Mouse (Mus musculus) left cerebral cortex, adult 8-10 months (tissue): ENCODE measurements around the gene Arhgef38. TPM values are rescaled to one million over a fixed set of nuclear protein-coding genes. Genes with fewer than 3 reads are reported as not detected.

Experiments used
- DNase-seq, 2 experiments: peaks; one replicate each; pipeline ENCODE4 v3.0.0; 2022; ENCODE audit warnings: low spot score in 2 of 2
- total RNA-seq, 4 experiments: library from RNA; stranded (reverse); gene quantifications; 2 replicates each; pipeline ENCODE4 v1.2.4; 2022

The Arhgef38 gene
- total RNA-seq, 4 experiments from 2014 or later = 0.09 to 0.51 TPM; not detected in 2

DNA sequence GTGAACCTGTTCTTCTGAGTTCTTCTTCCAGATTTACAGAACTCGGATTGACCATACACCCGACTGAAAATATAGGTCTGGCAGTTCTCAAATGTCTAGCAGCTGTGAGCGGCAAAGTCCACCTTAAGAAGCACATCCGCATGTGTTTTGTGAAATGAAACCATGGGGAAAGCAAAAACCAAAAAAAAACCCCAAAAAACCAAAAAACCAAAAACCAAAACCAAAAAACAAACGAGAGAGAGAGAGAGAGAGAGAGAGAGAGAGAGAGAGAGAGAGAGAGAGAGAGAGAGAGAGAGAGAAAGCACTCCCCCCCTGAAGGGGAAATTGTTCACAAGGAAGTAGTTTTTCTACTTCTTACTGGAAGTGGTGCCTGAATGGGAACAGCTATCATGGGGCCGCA lies 67.2 kb downstream of the Arhgef38 start:
- no peak for DNase-seq

DNA sequence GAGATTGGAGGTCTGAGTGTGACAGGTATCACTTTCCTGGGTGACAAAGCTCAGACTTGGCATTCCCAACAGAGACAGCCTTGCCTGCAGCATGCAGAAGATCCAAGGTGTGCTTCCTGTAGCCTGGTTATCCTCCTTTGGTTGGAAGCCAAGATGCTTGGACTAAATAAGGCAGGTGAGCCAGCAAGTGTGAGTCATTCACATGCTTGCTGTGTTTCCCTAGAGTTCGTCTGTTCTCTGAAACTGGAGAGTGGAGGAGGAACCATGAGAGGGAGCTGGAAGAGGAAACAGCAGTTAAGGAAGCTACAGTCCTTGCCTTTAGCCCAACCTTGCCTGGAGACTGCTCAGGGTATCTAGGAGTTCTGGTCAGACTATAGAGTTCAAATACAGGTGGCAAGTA lies 69.6 kb downstream of the Arhgef38 start:
- peak in 1 of 2 experiments; percentile 61 for DNase-seq

DNA sequence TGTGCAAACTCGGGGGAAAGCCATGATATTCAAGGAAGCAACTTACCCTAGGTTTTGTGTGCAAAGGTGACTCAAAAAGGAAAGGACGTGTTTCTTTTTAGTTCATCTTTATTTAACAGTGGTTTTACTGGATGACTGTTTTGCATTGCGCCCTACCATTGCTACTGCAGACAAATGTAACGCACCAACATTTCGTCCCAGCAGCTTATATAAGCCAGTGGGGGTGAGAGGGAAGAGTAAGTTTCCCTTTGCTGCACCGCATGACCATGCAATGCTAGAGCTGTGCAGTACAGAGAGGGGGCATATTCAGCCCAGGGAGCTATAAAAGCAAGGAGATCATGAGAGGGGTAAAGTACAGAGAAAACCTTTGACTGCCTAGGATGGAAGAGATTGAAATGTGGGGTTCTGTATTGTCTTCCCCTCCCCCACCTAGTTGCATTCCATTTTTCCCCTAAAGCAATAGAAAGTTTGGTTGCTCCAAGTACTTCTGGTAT lies 70.8 kb downstream of the Arhgef38 start:
- DNase-seq = no peak

DNA sequence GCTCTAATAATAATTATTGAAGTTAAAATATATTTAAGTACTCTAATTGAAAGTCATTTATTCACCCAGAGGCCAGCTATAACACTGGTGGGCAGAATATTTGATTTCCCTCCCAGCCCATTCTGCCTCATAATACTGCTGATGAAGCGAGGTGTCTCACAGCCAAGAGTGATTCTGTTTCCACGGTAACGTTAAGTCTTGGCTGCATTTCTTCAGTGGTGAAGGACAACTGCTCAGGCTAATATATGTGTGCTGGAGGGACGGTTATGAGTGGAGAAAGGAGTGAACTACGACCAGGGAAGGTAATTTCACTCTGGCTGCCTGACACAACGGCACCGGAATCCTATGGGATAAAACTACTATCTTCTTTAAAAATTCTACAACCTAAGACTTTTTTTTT lies 71.6 kb downstream of the Arhgef38 start:
- DNase-seq = no peak

DNA sequence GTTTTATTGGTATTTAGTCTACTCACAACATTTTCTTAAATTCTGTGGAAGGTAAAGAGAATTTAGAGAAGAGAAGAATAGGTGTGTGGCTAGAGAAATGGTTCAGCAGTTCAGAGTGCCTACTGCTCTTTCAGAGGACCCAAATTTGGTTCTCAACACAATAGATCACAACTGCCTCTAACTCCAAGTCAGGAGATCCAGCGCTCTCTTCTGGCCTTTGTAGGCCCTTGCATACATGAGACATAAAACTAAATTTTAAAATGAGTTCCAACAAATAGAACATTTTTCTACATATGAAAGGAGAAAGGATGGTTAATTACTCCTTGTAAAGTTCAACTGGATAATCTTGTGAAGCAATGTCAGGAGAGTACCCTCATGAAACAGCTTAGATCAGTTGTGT lies 73.3 kb downstream of the Arhgef38 start:
- DNase-seq = no peak

DNA sequence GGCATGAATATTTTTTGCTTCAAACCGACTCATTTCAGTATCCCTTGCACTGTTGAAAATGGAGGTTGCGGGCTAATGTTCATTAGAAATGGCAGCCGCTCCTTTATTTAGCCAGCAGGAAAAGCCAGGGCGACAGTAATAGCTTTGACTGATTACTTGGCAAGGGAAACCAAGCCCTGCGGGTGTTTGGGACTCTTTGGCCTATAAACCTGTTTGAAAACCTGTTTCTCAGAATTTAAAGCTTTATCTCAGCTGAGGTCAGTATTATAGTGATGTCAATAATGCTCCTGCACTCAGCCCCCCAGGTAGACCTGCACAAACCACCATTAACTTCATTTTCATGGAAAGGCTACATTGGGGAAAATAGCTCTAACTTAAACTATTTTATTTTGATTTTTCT lies 76.5 kb downstream of the Arhgef38 start:
- DNase-seq = no peak

DNA sequence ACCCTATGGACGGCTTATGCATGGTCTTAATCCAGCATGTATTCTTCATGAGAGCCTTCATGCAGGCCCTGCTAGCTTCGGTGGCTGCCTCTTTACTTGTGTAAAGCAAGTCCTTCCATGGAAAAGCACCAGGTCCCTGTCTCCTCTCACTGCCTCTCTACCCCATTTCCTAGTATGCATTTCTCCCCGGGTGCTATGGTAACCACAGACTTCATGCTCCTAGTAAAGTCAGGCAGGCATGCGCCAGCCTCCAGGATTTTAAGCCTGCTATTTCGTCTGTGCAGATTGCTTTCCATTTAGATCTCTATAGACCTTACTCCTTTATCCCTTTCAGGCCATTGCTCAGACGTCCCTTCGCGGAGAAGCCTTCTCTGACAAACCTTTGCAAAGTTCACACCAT lies 80.1 kb downstream of the Arhgef38 start:
- peak in 1 of 2 experiments; percentile 33 for DNase-seq

DNA sequence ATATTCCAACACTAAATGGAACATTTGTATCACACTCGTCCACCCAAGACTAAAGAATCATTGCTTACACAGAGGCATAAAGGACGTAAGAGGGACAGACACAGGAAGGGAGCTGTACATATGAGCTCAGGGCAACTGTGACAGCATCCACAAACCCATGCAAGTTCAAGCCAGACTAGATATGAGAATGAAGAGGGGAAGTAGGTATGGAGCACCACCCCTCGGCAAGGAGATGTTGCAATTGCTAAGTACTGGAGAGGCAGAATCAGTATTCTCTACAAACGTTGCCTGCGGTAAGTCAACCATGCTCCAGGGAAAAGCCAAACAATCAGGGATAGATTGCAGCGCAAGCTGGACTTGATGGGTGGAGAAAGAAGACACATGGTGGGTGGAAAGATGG lies 81.1 kb downstream of the Arhgef38 start:
- DNase-seq = no peak

DNA sequence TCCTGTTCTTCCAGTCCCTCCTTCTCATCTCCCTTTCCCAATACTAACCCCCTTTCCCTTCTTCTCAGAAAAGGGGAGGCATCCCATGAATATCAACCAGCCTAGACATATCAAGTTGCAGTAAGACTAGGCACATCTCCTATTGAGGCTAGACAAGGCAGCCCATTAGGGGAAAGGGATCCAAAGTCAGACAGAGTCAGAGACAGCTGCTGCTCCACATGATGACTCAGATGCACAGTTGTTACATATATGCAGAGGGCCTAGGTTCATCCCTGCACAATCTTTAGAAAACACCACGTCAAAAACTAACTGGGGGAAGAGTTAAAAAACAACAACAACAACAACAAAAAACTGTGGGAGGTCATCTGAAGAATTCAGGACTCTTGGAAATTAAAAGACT lies 81.9 kb downstream of the Arhgef38 start:
- DNase-seq = no peak

DNA sequence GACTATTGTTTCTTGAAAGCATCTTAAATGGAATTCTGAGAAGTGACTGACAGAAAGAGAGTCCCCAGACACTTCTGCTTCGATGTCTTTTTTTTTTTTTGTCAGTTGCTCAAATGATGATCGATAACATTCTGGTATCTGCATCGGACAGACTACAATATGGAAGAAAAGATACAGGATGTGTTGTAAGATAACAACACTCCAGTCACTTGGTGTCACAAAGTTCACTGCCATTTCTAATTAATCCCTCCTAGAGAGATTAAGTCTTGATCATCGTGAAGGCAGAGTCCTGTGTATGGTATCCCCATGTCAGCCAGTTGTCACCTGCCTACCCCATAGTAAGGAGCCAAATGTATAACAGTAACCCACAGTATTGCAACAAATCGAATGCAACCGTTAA lies 83.1 kb downstream of the Arhgef38 start:
- no peak for DNase-seq

DNA sequence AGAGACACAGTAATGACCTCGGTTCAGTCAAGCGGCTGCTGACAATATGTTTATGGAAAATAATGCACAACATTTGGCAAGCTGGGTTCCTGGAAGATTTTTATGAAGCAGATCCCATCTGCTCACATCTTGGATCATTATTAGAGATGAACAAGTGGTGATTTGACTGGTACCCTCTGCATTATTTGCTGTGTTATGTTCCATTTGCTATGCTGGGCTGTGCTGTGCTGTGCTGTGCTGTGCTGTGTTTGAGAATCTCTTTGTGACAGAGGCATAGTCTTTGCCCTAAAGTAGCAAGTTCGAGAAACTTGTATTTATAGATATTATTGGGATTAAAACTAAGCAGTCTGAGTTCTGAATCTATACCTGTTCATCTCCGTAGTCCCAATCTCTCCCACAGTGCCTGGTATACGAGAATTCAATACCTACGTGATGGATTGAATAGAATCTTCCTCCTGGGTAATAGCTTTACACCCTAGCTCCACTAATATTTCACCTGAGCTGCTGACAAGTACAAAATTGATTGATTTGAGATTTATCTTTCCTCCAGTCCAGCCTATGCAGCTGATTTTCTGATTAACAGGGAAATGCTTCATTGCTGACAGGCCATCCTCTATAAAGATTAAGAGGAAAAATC lies 90.1 kb downstream of the Arhgef38 start:
- no peak for DNase-seq

DNA sequence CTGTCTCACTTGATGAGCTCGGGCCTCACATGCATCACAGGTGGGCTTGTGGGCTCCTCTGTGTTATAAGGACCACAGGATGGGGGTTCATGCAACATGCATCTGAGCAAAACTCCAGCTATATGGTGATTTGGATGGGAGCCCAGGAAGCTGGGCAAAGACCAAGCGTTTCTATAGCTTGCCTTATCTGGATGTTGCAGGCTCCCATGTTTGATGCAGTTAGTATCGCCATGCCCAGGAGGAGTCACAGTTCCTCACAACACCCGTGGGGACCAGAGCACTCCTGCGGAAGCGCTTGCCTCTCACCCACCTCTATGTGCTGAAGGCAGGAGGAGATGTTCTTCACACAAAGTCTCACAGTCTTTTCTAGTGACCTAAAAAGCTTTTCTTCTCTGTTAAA lies 92.9 kb downstream of the Arhgef38 start:
- DNase-seq = no peak

DNA sequence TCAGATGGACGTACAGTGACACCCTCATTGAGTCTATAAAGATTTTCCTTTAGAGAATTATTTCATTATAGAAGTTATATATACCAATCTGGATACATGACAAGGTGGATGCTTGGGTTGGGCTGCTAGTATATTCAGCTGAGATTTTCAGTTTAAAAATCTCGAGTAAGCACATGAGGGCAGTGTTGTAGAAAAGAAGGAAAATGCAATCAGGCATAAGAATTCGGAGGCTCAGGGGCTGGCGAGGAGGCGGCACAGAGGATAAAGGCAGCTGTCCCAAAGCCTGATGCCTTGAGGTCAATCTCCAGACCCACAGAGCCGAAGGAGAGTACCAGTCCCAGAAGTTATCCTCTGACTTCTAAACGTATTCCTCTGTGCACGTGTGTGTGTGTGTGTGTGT lies 102.1 kb downstream of the Arhgef38 start:
- DNase-seq = no peak

DNA sequence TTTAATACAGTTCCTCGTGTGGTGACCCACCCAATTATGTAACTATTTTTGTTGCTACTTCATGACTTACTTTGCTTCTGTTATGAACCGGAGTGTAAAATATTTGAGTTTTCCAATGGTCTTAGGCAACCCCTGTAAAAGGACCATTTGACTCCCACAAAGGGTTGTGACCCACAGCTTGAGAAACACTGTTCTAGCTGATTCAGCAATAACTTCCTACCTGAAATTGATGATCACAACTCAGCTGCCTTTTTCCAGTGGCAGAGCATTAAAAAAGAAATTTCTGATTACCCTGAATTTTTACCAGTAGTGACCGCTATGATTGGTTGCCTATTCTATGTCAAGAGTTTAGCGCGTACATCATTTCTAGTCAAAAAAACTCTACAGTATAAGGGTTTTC lies 103.4 kb downstream of the Arhgef38 start:
- DNase-seq = no peak

DNA sequence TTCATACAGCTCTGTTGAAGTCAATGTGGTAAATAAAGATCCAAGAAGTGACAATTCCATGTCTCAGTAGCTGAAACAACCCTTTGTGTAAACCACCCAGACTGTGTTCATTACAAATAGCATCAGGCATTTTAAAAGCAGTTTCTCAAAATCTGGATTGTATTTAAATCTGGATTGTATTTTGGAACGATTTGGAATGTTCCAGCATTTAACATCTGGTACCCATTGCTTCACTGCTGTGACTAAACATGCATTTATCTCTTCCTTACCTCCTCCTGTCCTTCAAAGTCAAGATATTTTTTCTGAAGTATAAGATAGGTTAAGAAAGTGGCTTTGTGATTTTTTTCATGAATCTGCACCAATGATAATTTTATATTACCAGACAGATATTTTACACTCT lies 121.5 kb downstream of the Arhgef38 start:
- DNase-seq = no peak

DNA sequence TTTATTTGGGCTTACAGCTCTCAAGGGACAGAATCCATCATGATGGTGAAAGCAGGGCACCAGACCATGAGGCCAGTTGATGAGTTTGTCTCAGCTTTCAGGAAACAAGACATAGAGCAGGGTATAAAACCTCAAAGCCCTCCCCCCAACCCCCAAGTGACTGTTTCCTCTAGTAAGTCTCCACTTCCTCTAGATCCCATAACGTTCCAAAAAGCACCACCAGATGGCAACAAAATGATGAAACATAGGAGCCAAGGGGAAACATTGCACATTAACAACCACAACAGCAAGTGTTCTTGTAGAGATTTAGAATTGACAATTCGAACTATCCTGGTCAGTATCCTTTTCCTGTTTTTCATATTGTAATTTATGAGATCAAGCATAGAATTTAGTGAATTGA lies 123.0 kb downstream of the Arhgef38 start:
- no peak for DNase-seq

DNA sequence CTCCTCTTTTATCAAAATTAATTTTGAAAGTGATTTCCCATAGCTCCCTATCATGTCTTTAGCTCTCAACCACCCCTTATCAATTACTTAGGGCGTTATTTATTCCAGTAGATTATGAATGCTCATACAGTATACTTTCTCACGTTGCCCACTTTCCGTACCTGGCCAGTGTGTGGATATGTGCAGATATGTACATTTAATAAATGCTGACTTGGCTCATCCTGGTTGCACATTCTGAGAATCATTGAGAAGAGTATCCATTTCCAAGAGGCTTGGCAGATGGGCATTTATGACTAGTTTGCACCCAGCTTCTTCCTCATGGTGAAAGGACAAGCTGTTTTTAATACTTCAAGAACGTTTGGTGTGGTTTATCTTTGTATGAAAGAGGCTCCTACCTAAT lies 124.9 kb downstream of the Arhgef38 start:
- no peak for DNase-seq

DNA sequence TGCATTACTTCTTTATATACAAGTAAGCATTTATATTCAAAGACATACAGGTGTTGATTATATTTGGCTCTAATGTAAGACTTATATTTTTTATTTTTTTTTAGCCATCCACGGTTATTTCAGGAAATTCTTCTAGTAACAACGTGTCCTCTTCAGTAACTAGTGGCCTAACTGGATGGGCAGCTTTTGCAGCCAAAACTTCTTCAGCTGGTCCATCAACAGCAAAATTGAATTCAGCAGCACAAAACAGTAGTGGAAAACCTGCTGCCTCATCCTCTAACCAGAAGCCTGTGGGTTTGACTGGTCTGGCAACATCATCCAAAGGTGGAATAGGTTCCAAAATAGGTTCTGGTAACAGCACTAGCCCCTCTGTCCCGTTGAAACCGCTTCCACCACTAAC lies 126.0 kb downstream of the Arhgef38 start:
- DNase-seq = no peak

DNA sequence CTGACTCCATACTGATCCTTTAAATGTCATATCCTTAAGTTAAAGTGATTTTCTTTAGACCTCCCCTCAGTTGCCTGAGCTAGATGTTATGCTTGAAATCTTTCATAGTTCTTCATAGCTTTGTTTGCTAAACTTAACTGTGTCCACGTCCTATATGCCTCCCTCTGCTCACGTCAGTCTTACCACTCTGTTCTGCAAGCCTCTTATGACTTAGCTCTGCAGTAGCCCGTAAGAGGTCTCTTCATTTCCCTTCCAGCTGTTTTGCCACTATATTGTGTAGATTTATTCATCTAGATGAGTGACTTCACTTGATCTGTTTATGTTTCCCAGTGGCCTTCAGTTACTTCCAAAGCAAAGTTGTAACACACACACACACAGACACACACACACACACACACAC lies 130.3 kb downstream of the Arhgef38 start:
- DNase-seq = no peak

DNA sequence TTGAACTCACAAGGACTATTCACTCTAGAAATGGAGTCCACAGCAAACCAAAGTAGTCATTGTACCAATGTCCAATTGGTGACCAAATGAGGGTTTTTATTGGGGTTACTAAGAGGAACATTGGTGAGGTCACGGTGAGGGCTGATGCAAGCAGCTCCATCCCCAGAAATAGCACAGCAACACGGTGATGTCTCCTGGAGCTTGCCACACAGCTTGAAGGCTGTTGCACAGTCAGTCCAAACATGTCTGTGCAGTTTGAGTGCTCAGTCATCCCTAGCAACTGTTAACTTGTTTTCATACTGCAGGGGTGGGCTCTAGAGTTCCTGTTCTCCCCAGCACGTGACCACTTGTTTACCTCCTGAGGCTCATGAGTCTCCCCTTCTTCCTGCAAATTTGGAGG lies 131.0 kb downstream of the Arhgef38 start:
- DNase-seq = no peak

DNA sequence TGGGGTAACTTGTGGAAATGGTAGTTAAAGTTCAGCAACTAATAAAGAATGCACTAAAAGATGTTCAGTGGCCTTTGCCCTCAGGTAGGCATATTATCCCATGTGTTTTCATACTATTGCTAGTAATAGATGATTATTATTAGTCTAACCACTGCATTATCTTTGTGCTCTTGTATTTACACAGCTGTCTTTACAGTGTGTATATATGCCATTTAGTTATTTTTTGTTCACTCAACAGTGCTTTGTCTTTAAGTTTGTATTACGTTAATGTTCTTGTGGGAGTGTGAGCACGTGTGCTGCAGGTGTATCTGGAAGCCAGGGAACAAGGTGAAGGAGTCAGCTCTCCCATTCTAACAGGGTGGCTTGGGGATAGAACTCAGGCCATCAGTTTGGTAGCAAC lies 135.8 kb downstream of the Arhgef38 start:
- no peak for DNase-seq

DNA sequence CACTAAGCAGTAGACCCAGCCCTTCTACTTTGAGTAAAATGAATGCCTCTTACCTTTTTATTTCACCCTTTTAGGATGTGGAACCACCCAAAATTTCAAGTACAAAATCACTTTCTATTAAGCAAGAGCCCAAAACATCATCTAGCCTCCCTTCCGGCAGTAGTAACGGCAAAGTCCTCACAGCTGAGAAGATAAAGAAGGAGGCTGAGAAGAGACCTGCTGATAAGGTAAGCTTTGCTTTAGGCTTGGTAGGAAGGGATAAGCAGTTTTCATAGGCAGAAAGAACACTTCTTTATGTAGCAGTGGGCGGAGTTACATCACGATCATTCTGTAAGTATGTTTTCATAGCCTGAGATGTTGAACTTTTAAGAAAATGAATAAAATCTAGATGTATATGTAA lies 136.4 kb downstream of the Arhgef38 start:
- DNase-seq = no peak

DNA sequence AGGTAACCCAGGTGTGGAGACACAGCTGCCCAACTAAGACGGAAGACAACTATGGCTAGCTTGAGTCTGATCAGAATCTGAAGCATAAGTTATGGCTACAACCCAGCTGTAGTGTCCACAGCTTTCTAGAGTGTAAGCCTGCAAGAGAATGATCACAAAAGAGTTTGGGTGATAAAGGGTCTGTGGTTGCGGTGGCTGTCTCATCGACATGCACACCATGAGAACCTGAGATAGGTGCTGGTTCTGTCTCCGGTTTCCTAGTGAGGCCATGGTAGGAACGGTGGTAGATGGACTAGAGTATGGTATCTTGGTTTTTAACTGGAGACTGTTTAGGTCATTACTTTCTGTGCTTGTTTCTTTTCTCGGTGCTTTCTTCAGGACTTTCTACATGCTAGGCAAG lies 136.8 kb downstream of the Arhgef38 start:
- no peak for DNase-seq

DNA sequence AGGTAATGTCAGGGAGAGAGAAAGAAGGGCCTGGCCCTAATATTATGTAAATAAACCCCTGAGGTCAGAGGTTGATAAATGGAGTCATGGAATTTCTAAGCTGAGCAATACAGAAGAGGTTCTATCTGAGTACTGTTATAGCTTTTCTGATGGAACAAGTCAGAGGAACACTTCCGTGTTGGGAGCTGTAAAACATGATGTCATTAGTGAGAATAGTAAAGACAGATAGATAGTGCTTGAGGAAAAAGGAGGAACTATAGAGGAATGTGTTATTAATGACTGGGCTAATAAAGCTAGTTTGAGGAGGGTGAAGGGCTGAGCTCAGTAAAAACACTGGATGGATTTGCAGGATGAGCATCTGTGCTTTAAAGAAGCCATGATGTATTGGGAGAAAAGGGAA lies 140.4 kb downstream of the Arhgef38 start:
- no peak for DNase-seq
